Mouse (Mus musculus): ENCODE results near the gene Atf3.

DNA sequence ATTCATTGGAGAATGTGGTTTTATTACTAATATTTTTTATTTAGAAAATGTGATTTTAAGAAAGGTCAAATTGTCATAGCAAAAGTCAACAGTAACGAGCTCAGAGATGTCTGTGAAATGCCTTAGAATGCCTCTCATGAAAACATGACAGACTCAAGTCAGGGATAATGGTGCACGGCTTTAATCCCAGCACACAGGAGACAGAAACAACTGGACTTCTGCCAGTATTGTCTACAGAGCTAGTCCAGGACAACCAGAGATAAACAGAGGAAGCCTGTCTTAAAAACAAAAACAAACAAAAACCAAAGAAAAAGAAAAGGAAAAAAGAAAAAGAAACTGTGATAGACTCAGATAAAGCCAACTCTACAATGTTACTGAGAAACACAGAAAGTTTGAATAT is 6.7 kb downstream of the Atf3 start:
- TF ChIP-seq CTCF (IDR thresholded peaks at IDR 0.05; ENCODE audit: extremely low read depth, insufficient read depth, insufficient read length, insufficient replicate concordance) (no peak), POLR2A (IDR thresholded peaks at IDR 0.05; ENCODE audit: low read depth, low read length) (no peak)
